Mouse (Mus musculus): ENCODE measurements at regions not wholly inside any gene's neighbourhood (a gene's known extent, or its start where the extent isn't known, plus 50 kb on each side); places are given as distances from the start of the nearest gene placed in this dataset.

DNA sequence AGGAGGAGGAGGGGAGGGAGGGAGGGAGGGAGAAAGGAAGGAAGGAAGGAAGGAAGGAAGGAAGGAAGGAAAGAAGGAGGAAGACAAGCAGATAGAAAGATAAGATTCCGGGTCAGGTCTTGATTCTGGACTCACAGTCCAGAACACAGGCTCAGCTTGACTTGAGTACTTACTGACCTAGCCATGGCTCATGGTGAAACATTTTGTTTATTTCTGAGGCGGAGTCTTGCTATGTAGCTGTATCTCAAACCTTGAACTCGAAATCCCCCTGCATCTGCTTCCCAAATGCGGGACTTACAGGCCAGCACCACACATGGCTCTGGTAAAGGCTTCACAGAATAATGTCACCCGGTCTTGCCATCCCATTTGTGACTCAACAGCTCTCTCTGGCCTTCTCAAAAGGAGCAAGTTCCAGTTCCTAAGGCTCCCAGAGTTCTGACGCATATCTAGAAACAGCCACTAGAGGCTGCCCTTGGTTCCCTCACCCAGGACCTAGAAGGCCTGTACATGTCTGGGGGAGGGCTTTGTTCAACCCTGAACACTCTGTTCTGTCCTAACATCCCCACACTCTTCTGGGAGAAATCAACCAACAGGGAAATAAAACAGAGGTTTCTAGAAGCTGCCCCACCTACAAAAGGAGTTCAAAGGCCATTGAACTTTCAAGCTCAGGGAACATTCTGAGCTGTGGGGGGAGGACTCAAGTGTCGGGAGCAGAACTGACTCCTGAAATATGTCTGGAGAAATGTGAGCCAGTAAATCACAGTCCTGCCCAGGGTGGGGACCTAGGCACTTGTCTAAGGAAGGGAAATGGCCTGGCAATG is 56.2 kb upstream of the Akap13 start:
- peak; percentile 75 for DNase-seq (ENCODE audit: low read depth)

DNA sequence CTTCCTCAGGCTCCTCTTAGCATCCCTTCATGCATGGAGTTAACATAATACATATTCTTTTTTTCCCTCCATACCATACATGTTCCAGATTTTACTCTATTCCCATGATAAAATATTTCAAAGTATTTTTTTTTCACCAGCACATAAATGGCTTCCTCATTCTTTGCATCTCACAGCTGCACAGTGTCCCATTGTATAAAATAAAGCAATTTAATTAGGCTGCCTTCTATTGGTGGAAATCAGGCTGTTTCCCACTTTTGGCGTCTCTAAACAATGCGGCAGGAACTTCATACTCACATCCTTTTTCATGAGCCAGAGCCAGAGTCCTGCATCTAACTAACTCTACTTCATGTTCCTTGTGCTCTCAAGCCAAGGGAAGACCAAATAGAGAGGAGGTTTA is 54.9 kb upstream of the Akap13 start:
- no peak for DNase-seq (ENCODE audit: low read depth)

DNA sequence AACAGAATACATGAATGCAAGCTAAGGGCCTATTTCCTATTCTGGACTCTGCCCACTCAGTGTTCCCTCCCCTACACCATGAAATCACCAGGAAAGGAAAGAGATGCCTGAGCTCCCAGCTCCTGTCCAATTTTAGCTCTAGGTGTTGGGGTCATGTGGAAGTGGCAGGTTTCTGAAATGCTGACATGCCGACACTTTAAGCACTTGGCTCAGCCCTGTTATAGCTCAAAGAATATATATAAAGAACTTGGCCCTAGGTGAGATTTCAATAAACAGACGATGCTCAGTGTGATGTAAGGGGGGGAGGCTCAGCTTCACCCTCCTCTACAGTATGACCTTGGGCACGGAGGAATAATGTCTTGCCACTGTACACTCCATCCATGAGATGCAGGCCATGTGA is 50.4 kb upstream of the Akap13 start:
- no peak for DNase-seq (ENCODE audit: low read depth)
